Mouse (Mus musculus) C2C12 (cell line): ENCODE results near the gene Sar1b.

Experiments used
- CEBPB ChIP-seq: IDR thresholded peaks from one replicate; pipeline ENCODE4 v1.6.1; 2011; ENCODE audit warnings: low read depth, mild to moderate bottlenecking, control low read depth, moderate library complexity
- CTCF ChIP-seq: IDR thresholded peaks from one replicate; pipeline ENCODE4 v1.5.1; 2011; ENCODE audit not compliant: control insufficient read depth, insufficient read depth, insufficient read length
- FOSL1 ChIP-seq: IDR thresholded peaks from one replicate; pipeline ENCODE4 v1.8.0; 2011; ENCODE audit warnings: mild to moderate bottlenecking, low read length; ENCODE audit not compliant: poor library complexity, insufficient read depth, severe bottlenecking
- MAX ChIP-seq: IDR thresholded peaks from one replicate; pipeline ENCODE4 v1.6.1; 2011; ENCODE audit warnings: mild to moderate bottlenecking, control low read depth
- MYOG ChIP-seq: IDR thresholded peaks from one replicate; pipeline ENCODE4 v1.6.1; 2011; ENCODE audit not compliant: control insufficient read depth, insufficient read length; ENCODE audit errors: extremely low read depth

- TF ChIP-seq CTCF, result no peak
- no peak for TF ChIP-seq FOSL1
- TF ChIP-seq MYOG, result no peak
- TF ChIP-seq MAX, result no peak
- TF ChIP-seq CEBPB, result no peak
Observed at GRCm38 (mm10) chr11:51809632-51810224, 46.2 kb downstream of the Sar1b start.
